Mouse (Mus musculus): ENCODE measurements around the gene Gm17571.

Gene Gm17571

DNA sequence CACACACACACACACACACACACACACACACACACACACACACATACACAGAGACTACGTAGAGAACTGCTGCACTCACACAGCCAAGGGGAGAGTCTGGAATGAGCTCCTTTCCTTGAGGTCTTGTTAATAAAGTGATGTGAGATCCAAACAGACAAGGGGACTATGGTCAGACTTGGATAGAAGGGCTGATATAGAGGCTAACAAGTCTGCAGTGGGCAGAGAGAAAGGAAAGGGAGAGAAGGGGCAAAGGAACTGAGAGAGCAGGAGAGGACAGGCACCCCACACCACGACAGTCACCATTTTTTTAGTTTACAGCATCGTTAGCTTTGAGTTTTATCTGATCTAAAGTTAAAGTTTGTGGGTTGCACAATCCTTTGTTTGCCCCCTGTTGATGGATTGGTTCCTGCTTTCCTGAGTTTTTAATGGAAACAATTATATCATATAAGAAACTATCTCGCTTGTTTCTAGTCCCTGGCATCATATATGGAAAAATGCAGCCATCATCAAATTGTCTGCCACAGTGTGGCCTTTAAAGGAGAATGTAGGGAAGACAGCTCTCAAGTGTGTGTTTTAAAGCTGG, at the start of gene Gm17571:
Gm17571 (minus strand) TSS at position 51 of the 583 bp plus-strand sequence.
- no peak for DNase-seq (ENCODE audit: low spot score in 2 of 2)

DNA sequence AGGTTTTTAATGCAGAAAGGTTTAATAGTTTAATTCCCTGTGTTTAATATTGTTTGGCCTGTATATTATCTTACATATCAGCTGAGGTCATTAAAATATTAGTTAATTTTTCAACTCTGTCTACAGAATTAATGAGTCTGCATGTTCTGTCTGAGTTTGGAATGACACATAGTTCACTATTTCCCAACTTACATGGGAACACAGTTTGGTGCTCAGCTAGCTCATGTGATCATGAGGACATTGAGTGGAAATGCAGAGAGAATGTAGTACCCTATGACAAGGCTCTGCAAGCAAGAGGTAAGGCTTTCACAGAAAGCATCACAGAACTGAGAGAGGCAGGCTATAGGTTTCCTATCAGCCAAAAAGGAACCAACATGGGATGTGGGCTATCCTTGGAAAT, 49.0 kb upstream of the Gm17571 start:
- DNase-seq (ENCODE audit: low spot score in 2 of 2), result no peak

DNA sequence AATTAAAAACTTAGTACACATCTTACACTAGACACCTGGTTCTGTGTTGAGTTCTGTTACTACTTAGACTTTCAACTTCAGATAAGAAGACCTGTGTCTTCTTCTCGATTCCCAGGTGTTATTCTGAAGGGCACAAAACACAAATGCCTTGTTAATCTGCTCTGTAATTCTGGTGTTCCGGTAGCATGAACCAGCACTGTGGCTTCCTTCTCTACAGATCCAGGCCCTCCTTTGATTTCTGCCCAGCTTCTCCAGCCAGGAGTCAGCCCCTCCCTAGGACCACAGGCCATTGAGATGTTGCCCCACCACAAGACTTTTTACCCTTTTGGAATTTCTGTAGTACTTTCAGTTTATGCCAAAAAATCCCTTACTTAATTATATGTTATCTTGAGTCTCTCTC, 47.2 kb upstream of the Gm17571 start:
- no peak for DNase-seq (ENCODE audit: low spot score in 2 of 2)

DNA sequence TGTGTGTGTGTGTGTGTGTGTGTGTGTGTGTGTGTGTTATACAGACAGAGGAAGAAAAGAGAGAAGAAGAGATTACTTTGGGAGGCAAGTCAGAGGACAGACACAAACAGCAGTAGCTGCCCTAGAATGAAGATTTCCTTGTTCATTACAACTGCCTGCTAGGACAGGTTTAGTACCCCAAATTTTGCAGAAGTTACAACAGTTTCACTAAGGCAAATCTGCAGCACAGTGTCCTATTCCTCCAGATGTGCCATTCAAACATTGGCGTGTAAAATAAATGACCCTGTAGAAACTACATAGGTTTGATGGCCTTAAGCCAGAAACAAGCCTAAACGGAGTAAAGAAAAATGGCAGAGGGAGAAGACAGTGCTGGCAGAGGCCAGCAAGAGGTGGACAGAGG, 46.3 kb upstream of the Gm17571 start:
- no peak for DNase-seq (ENCODE audit: low spot score in 2 of 2)

DNA sequence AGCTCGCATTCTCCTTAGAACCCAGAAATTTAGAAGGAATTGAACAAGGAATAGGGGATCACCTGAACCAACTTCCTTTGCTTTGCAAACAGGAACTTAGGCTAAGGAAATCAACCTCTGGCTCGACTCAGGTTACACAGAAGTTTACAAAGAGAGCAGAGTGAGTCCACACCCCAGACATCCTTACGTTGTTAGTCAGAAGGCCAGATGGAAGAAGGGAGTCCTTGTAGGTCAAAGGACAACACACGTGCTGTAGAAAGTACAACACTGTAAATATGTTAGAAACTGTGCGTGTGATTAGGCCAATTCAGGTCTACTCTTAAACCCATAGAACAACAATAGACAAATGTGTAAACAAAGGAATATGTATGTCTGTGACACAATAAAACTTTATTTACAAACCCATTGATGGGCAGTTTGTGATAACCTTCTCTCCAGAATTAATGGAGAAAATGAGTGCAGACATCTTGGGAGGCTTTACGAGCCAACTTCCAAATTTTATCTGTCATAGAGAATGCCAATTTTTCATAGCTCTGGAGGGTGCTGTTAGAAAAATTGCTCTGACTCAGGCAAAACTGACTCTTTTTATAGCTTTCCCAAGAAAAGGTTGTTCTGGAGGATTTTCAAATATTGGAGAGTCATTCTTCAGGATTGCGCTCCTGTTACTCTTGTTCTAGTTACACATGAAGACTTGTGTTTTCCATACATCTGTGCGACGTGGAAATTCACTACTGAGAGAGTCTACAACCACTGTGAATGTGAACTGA, 45.5 kb upstream of the Gm17571 start:
- no peak for DNase-seq (ENCODE audit: low spot score in 2 of 2)

DNA sequence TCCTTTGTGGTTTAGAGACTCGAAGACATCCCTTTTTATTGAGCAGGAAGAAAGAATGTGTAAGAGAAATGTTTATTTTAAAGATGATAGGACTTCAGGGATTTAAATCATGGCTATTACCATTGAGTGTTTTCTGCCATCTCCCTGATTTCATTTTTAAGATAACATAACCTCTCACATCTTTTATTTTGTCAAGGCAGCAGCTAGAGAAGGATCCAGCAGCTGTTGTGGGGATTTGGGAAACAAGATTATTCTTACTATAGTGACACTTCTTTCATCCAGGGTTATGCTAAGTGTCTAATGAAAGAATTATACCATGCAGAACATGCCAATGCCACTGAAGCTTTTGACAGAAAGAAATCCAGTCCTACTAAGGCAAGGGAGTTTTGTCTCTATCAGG, 44.6 kb upstream of the Gm17571 start:
- DNase-seq (ENCODE audit: low spot score in 2 of 2), result no peak

DNA sequence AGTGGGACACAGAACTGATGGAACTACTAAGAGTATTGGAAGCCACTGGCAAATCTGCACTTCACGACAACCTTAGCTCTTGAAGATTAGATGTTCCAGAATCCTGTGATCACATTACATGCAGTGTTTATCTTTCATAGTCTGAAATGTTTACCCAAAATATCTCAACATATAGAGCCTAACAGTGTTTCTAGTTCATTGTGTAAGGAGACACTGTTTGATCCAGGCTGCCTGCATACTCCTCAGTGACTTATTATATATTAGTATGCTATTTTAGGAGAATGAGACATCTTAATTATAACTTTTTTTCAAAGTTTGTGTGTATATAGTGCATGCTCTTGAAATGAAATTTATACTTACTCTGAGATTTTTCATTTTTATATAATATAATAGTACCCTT, 39.4 kb upstream of the Gm17571 start:
- no peak for DNase-seq (ENCODE audit: low spot score in 2 of 2)

DNA sequence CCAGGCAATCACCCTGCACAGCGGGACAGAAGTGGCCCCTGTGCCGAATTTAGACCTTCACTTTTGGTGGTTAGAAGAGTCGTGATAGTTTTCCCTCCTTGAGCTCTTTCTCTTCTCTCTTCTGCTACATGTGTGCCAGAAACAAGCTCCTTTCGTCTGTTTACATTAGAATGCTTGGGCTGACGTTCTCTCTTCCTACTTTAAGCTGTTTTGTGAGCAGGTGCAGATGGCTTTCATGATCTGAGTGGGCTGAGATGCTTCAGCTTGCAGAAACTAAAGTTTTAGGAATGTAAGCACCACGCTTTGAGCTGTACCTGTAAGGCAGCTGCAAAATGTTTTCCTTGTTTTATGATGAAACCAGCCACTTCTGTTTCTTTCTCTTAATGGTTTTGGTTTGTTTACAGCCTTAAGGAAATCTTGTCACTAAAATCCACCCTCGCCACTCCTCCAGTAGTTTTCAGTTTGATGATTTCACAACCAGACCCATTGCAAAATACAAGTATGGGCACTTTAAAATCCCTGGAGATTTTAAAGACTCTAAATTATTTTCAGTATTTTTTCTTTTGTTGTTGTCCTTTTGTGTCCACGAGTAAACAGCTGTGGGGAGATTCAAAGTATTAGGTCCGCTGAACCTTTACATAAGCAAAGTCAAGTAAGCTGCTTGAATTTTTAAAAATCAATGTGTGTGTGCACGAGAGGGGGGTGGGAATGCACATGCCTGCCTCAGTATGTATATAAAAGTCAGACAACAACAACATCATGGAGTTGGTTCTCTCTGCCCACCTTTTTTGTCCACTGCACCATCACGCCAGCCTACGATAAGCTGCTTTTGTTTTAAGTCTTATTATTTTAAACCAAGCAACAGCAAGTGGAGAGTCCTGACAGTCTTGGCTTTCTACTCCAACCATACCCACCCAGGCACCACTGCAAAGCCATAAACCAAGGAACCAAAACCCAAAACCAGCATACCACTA, 38.0 kb upstream of the Gm17571 start:
- DNase-seq (ENCODE audit: low spot score in 2 of 2), result no peak

DNA sequence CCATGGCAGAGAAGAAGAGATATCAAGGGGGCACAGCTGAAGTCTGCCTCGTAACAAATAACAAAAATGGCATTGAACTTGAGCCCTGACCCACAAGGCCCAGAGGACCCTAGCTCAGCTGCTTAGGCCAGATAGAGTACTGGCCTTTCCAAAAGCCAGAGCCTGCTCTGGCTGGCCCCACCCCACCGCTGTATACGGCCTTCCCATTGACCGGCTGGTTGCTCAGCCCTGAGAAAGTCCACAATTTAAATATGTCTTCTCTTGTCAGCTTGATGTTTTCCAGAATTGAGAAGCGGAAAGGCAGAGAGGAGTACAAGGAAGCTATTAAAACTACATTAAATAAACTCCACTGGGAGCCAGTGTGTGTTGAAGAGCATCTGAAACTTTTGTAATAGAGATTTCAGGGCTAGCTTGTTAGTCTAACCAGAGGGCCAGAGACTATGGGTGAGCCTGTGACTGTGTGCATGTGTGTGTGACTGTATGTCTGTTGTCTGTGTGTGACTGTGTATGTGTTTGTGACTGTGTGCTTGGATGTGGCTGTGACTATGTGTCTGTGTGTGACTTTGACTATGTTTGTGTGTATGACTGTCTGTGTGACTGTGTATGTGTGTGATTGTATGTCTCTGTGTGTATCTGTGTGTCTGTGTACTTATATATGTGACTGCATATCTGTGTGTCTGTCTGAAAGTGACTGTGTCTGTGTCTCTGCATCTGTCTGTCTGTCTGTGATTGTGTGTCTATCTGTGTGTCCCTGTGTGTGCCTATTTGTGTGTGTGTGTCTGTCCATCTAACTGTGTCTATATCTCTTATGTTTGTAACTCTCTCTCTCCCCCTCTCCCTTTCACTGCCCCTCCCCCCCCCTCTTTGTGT, 36.9 kb upstream of the Gm17571 start:
- DNase-seq (ENCODE audit: low spot score in 2 of 2), result no peak

DNA sequence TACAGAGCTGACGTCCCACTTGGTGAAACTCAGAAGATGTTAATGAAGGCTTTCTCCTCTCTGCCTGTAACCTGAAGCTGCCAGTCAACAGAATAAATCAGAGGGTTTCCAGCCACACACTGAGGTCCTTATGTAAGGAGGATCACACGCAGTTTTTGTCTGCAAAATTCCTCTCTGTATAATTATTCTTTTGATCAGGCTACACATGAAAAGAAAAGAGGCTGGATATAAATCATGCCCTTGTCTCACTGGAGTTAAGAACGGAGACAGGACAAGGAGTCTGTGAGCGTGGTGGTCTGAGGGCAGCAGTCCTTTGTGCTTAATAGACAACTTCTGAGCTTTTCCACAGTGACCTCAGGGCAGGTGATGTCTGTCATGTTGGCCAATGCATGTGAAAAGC, 32.7 kb upstream of the Gm17571 start:
- DNase-seq (ENCODE audit: low spot score in 2 of 2), result no peak

DNA sequence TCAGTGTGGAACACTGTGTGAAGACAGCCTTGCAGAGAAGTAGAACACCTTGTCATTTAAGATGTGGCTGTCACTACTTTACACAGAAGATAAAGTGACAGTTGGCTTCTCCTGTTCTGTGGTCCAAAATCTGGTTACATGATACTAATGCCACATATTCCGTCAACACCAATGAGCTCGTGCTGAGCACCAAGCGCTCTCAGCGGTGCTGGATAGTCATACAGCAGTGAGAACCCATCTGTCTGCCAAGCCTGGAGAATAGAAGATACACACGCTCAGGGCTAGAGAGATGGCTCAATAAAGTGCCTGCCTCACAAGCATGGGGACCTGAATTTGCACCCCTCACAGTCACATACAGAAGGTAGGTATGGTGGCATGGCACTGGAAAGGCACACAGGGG, 28.4 kb upstream of the Gm17571 start:
- no peak for DNase-seq (ENCODE audit: low spot score in 2 of 2)

DNA sequence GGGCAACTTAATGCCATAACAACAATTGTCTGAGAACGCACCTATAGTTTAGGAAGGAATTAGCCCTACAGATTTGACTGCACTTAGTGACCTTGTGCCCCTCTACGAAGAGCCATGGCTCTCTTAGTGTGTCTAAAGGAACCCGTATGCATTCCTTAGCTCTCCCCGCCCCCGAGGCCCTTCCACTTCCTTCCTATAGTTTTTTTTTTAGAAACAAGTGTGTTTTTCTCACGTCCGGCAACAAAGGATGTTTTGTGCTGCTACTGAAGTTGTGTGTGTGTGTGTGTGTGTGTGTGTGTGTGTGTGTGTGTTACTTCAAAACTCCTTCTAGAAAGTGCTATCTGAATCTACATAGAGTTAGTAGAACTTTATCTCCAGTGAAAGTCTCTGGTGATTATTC, 23.5 kb upstream of the Gm17571 start:
- no peak for DNase-seq (ENCODE audit: low spot score in 2 of 2)

DNA sequence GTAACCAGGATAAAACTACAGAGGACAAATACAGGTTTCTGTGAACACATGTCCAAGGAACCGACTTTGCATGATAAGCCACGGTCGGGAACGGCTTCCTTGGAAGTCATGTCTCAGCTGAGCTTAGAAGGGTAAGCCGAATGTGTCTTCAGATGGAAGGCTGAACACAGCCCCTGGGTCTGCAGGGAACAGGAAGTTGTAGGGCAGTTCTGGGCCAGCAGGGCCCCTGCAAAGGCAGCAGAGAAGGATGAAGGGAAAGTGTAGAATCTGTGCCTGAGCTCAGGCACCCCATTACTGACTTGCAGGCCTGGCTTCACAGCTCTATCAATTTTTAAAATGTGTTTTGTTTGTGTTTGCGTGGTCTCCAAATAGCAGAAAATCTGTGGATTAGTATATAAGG, 22.2 kb upstream of the Gm17571 start:
- no peak for DNase-seq (ENCODE audit: low spot score in 2 of 2)

DNA sequence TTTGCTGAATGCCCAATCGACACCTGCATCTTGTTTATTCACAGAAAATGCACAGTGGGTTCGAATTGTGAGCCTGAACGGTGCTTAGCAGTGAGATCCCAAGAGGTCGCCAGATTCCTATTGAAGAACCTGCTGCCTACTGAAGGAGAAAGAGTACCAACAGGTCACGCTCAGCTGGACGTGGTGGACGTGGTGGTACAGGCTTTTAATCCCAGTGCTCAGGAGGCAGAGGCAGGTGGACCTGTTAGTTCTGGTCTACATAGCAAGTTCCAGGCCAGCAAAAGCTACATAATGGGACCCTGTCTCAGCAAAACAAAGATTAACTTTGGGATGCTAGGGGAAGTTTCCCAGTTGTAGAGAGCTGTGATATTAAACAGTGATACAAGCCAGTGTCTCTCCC, 21.2 kb upstream of the Gm17571 start:
- DNase-seq (ENCODE audit: low spot score in 2 of 2), result no peak

DNA sequence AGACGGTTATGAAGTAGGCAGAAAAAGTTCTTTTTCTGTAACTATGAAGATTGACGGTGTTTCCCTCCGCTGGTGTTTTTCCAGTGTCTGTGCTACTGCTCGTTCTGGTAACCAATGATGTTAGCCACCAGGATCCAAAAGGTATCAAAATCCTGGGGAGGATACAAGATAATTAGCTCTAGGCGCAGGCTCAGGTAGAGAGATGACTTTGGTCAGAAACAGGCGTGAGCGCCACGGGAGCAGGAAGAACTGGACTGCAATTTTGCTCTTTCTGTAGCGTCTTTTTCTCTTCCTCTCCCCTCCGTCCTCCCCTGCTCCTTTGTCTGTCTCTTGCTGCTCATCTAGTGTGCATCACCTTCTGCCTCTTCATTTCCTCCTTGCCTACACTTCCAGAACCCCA, 20.3 kb upstream of the Gm17571 start:
- DNase-seq (ENCODE audit: low spot score in 2 of 2), result no peak

DNA sequence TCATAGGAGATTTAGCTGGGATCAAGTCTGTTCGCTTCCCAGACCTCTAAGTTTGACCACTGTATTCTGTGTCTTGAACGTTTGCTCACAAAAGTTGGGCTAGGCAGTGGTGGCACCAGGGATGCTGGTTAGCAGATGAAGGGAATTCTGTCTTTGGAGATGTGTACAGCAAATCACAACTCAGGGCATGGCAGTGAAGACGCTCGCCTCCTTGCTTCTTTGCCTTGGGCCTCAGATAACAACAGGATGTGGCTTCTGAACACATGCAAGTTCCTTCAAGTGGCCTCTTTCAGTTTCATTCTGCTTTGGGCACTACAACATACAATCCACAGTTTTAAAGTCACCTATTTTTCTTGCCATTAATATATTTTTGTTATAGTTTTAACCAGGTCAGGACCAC, 19.8 kb upstream of the Gm17571 start:
- no peak for DNase-seq (ENCODE audit: low spot score in 2 of 2)

DNA sequence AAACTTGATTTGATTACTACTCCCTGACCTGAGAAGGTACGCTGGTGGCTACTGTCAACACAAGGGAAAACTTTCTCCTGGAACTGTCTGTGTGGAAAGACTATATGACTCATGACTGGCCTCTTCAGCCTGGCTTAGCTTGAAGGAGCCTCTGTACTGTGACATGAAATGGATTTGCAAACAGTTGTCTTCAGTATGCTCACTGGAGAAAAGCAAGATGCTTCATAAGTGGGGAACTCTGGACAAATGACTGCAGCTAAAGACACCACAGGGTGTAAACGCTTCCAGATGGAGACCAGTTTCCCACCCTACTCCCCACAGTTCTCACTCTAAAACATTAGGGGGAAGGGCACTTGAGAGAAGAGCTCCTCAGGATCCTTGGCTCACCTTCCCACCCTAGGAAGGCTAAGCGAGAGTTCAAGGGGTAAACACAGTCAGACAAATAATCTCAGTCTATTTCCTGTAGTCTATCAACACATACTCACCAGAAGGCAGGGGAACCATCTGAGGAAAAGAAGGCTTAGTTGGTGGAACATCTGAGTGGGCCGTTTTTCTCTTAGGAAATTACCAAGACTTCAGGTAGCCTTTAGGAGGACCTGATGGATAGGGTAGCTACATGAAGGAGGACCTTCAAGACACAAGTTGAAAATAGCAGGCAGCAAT, 18.9 kb upstream of the Gm17571 start:
- DNase-seq (ENCODE audit: low spot score in 2 of 2), result no peak

DNA sequence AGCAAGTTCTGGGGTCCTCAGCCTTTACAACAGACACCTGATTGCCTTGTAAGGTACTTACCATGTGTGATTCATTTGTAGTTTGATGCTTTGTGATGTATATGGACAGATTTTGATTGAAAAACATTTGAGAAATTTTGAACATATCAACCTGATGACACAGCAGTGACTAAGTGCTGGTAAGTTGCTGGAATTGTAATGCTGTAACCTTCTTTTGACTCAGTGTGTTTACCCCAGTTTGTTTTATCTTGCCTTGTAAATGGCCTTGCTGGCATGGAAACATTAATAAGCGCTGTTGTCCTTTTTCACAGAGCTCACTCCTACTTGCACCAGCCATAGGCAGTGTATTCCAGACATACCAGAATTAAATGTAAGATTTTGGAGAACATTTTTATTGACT, 14.4 kb upstream of the Gm17571 start:
- no peak for DNase-seq (ENCODE audit: low spot score in 2 of 2)

DNA sequence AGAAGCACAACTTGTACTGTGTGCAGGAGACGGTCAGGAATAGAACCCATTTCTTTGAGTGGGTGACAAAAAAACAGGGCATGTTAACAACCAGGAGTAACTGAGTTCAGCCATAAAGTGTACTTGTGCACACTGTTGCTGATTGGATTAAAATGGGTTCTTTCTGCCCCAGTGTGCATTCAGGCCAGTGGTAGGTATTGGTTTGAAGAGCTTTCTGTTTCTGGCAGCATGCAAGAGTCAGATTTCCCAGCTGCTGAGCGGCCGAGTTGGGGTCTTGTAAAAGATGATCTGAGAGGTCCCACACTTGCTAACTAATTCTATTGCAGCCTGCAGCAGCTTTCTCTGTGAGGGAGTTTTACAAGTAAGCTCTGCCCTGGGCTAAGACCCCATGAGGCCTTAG, 13.5 kb upstream of the Gm17571 start:
- DNase-seq (ENCODE audit: low spot score in 2 of 2), result no peak

DNA sequence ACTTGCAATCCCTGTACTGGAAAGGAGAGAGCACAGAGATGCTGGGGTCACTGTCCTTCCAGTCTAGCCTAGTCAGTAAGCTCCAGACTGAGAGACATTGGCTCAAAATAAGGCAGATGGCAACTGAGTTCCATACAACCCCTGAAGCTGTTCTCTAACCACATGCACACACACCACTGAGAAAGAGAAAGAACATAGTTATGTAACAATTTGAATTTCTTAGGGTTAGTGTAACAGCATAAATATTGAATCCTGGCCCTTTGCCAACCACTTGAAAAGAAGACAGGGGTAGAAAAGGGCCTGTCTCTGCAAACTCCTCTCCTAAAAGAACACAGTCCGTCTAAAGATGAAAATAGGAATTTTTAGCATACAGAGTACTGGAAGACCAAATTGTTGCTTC, 12.8 kb upstream of the Gm17571 start:
- DNase-seq (ENCODE audit: low spot score in 2 of 2), result no peak

DNA sequence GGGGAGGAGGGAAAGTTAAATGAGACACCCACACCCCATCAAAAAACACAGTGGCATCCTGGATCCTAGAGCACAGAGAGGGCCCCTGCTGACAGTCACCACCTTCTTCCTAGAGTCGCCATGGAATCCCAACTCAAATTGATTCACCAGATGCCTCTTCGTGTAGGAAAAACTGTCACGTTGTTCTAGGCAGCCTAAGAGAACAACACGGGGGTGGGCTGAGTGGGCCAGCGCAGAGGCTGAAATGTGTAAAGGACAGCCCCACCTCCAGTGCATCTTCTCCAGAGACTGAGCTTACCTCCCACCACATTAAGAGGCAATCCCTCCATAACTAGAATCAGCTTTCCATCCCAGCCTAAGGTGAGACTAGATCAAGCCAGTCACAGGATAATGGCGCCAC, 11.2 kb upstream of the Gm17571 start:
- no peak for DNase-seq (ENCODE audit: low spot score in 2 of 2)

Data from frontal cortex, postnatal 14 days (tissue).